Mouse (Mus musculus): Measurements from ENCODE around the gene Alkbh3. TPM values are rescaled to one million over a fixed set of nuclear protein-coding genes. Genes with fewer than 3 reads are reported as not detected.

Gene Alkbh3
- polyA plus RNA-seq, 1 experiment from 2014 or later: 70.1 TPM

GRCm38 (mm10) chr2:94002331-94002730, 8.3 kb downstream of the Alkbh3 start:
- 4% methylated on average over 2 of the region's 2 CpGs for WGBS
- H3K27ac ChIP-seq (ENCODE audit: low read length): no peak overlapping the region
- no peak overlapping the region for H3K9ac ChIP-seq (replicated peaks; ENCODE audit: low read depth, low read length)
- no peak overlapping the region for H3K4me2 ChIP-seq (replicated peaks; ENCODE audit: low read depth, low read length)
- no peaks in the 10 kb centered on the region for H3K27me3 ChIP-seq (ENCODE audit: control insufficient read depth, insufficient read depth, low read length)
- H3K4me1 ChIP-seq (ENCODE audit: control insufficient read depth, insufficient read depth, low read length): no peaks in the 10 kb centered on the region
- H3K4me3 ChIP-seq (ENCODE audit: low read depth, low read length): no peak overlapping the region
- H3K9me3 ChIP-seq (ENCODE audit: control insufficient read depth, low read depth, low read length): no peaks in the 10 kb centered on the region
- peaks cover 66% of the 10 kb centered on the region for H3K36me3 ChIP-seq (ENCODE audit: control insufficient read depth, insufficient read depth, low read length)
- 0 out of 2 replicates have a peak, but pooled peaks have one; percentile 56 for ATAC-seq (ENCODE audit: insufficient number of reproducible peaks, insufficient read depth, low FRiP score, low read depth)

GRCm38 (mm10) chr2:94001918-94002317, 8.7 kb downstream of the Alkbh3 start:
- no peaks in the 10 kb centered on the region for H3K9me3 ChIP-seq (ENCODE audit: control insufficient read depth, low read depth, low read length)
- no peak overlapping the region for H3K27ac ChIP-seq (ENCODE audit: low read length)
- H3K36me3 ChIP-seq (ENCODE audit: control insufficient read depth, insufficient read depth, low read length): peaks cover 64% of the 10 kb centered on the region
- H3K4me3 ChIP-seq (ENCODE audit: low read depth, low read length): no peak overlapping the region
- no peaks in the 10 kb centered on the region for H3K27me3 ChIP-seq (ENCODE audit: control insufficient read depth, insufficient read depth, low read length)
- no peak overlapping the region for H3K9ac ChIP-seq (replicated peaks; ENCODE audit: low read depth, low read length)
- no peaks in the 10 kb centered on the region for H3K4me1 ChIP-seq (ENCODE audit: control insufficient read depth, insufficient read depth, low read length)
- no peak for ATAC-seq (ENCODE audit: insufficient number of reproducible peaks, insufficient read depth, low FRiP score, low read depth)
- 76% methylated on average over 4 of the region's 4 CpGs for WGBS
- H3K4me2 ChIP-seq (replicated peaks; ENCODE audit: low read depth, low read length): no peak overlapping the region

- 96% methylated on average over 6 of the region's 6 CpGs for WGBS
- H3K36me3 ChIP-seq (ENCODE audit: control insufficient read depth, insufficient read depth, low read length): peaks cover 60% of the 10 kb centered on the region
- H3K4me2 ChIP-seq (replicated peaks; ENCODE audit: low read depth, low read length): no peak overlapping the region
- no peaks in the 10 kb centered on the region for H3K27me3 ChIP-seq (ENCODE audit: control insufficient read depth, insufficient read depth, low read length)
- H3K4me1 ChIP-seq (ENCODE audit: control insufficient read depth, insufficient read depth, low read length): no peaks in the 10 kb centered on the region
- no peak overlapping the region for H3K27ac ChIP-seq (ENCODE audit: low read length)
- H3K9ac ChIP-seq (replicated peaks; ENCODE audit: low read depth, low read length): no peak overlapping the region
- H3K4me3 ChIP-seq (ENCODE audit: low read depth, low read length): no peak overlapping the region
- H3K9me3 ChIP-seq (ENCODE audit: control insufficient read depth, low read depth, low read length): no peaks in the 10 kb centered on the region
- ATAC-seq (ENCODE audit: insufficient number of reproducible peaks, insufficient read depth, low FRiP score, low read depth): no peak
Observed at GRCm38 (mm10) chr2:94001411-94001810, 9.2 kb downstream of the Alkbh3 start.

DNA sequence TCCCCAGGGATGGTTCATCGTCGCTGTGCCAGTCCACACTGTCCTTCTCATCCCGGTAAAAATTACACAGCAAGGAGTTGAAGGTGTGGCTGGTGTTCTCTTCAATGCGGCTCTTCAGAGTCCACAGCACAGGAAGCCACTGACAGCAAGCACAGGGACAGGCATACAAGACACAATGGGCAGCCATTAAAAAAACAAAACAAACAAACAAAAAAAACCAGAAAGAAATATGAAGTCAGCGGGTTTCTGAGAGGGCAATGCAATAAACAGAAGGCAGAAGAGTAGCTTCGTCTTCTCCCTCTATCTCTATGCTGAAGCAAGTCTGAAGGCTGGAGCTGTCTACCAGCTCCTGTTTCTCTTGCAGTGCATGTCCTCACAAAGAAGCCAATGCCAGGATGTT, 14.4 kb downstream of the Alkbh3 start, which contains the start of gene Gm27027:
Gene Gm27027 (minus strand): TSS at position 101 of the 400 bp plus-strand sequence.
- H3K36me3 ChIP-seq (ENCODE audit: control insufficient read depth, insufficient read depth, low read length): peaks cover 39% of the 10 kb centered on the region
- H3K27me3 ChIP-seq (ENCODE audit: control insufficient read depth, insufficient read depth, low read length): no peaks in the 10 kb centered on the region
- H3K4me2 ChIP-seq (replicated peaks; ENCODE audit: low read depth, low read length): no peak within 1 kb of the TSS
- WGBS: 89% methylated on average over 6 of the region's 6 CpGs
- no peak within 1 kb of the TSS for H3K27ac ChIP-seq (ENCODE audit: low read length)
- no peak for ATAC-seq (ENCODE audit: insufficient number of reproducible peaks, insufficient read depth, low FRiP score, low read depth)
- H3K9me3 ChIP-seq (ENCODE audit: control insufficient read depth, low read depth, low read length): no peaks in the 10 kb centered on the region
- no peaks in the 10 kb centered on the region for H3K4me1 ChIP-seq (ENCODE audit: control insufficient read depth, insufficient read depth, low read length)
- H3K9ac ChIP-seq (replicated peaks; ENCODE audit: low read depth, low read length): no peak within 1 kb of the TSS
- no peak within 1 kb of the TSS for H3K4me3 ChIP-seq (ENCODE audit: low read depth, low read length)

DNA sequence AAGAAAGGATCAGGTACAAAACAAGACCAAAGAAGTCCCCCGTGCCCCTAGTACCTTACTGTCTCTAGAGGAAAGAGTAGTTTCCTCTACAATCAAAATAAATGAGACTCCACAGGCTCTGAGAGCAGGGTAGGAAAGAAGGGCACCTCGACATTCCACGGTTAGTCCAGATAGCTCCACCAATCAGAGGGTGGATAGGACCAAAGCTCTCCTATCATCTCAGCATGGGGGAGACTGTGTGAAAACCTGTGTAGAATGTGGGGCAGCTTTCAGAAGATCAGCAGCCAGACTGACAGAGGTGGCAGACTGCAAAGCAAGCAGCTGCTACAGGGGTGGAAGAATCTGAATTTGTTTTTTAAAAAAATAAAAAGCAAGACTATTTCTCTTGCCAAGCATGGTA, 17.8 kb downstream of the Alkbh3 start:
- Histone ChIP-seq H3K9me3 (ENCODE audit: control insufficient read depth, low read depth, low read length) (no peaks in the 10 kb centered on the region), H3K4me2 (replicated peaks; ENCODE audit: low read depth, low read length) (no peak overlapping the region), H3K27me3 (ENCODE audit: control insufficient read depth, insufficient read depth, low read length) (no peaks in the 10 kb centered on the region), H3K9ac (replicated peaks; ENCODE audit: low read depth, low read length) (no peak overlapping the region), H3K36me3 (ENCODE audit: control insufficient read depth, insufficient read depth, low read length) (peaks cover 49% of the 10 kb centered on the region), H3K27ac (ENCODE audit: low read length) (no peak overlapping the region), H3K4me1 (ENCODE audit: control insufficient read depth, insufficient read depth, low read length) (no peaks in the 10 kb centered on the region), H3K4me3 (ENCODE audit: low read depth, low read length) (no peak overlapping the region)
- WGBS: 58% methylated on average over 3 of the region's 3 CpGs
- no peak for ATAC-seq (ENCODE audit: insufficient number of reproducible peaks, insufficient read depth, low FRiP score, low read depth)

- no peaks in the 10 kb centered on the region for H3K27me3 ChIP-seq (ENCODE audit: control insufficient read depth, insufficient read depth, low read length)
- no peaks in the 10 kb centered on the region for H3K4me1 ChIP-seq (ENCODE audit: control insufficient read depth, insufficient read depth, low read length)
- ATAC-seq (ENCODE audit: insufficient number of reproducible peaks, insufficient read depth, low FRiP score, low read depth): no peak
- no peak overlapping the region for H3K4me2 ChIP-seq (replicated peaks; ENCODE audit: low read depth, low read length)
- H3K9me3 ChIP-seq (ENCODE audit: control insufficient read depth, low read depth, low read length): no peaks in the 10 kb centered on the region
- WGBS: 69% methylated on average over 5 of the region's 5 CpGs
- no peak overlapping the region for H3K9ac ChIP-seq (replicated peaks; ENCODE audit: low read depth, low read length)
- no peak overlapping the region for H3K4me3 ChIP-seq (ENCODE audit: low read depth, low read length)
- H3K36me3 ChIP-seq (ENCODE audit: control insufficient read depth, insufficient read depth, low read length): peaks cover 50% of the 10 kb centered on the region
- H3K27ac ChIP-seq (ENCODE audit: low read length): no peak overlapping the region
Observed at GRCm38 (mm10) chr2:93992259-93992658, 18.3 kb downstream of the Alkbh3 start.

- Histone ChIP-seq H3K36me3 (ENCODE audit: control insufficient read depth, insufficient read depth, low read length) (peaks cover 53% of the 10 kb centered on the region), H3K4me2 (replicated peaks; ENCODE audit: low read depth, low read length) (no peak overlapping the region), H3K27ac (ENCODE audit: low read length) (no peak overlapping the region), H3K4me1 (ENCODE audit: control insufficient read depth, insufficient read depth, low read length) (0 out of 2 replicates have a peak, but pooled peaks cover 2% of the 10 kb centered on the region), H3K4me3 (ENCODE audit: low read depth, low read length) (no peak overlapping the region), H3K27me3 (ENCODE audit: control insufficient read depth, insufficient read depth, low read length) (no peaks in the 10 kb centered on the region), H3K9me3 (ENCODE audit: control insufficient read depth, low read depth, low read length) (no peaks in the 10 kb centered on the region), H3K9ac (replicated peaks; ENCODE audit: low read depth, low read length) (no peak overlapping the region)
- WGBS: 77% methylated on average over 3 of the region's 3 CpGs
- ATAC-seq (ENCODE audit: insufficient number of reproducible peaks, insufficient read depth, low FRiP score, low read depth): no peak
Observed at GRCm38 (mm10) chr2:93991336-93991735, 19.3 kb downstream of the Alkbh3 start.

- Histone ChIP-seq H3K36me3 (ENCODE audit: control insufficient read depth, insufficient read depth, low read length) (peaks cover 36% of the 10 kb centered on the region), H3K4me2 (replicated peaks; ENCODE audit: low read depth, low read length) (no peak overlapping the region), H3K4me1 (ENCODE audit: control insufficient read depth, insufficient read depth, low read length) (0 out of 2 replicates have a peak, but pooled peaks cover 10% of the 10 kb centered on the region), H3K9me3 (ENCODE audit: control insufficient read depth, low read depth, low read length) (no peaks in the 10 kb centered on the region), H3K9ac (replicated peaks; ENCODE audit: low read depth, low read length) (no peak overlapping the region), H3K27me3 (ENCODE audit: control insufficient read depth, insufficient read depth, low read length) (no peaks in the 10 kb centered on the region), H3K27ac (ENCODE audit: low read length) (no peak overlapping the region), H3K4me3 (ENCODE audit: low read depth, low read length) (no peak overlapping the region)
- ATAC-seq (ENCODE audit: insufficient number of reproducible peaks, insufficient read depth, low FRiP score, low read depth): no peak
- 93% methylated on average over 2 of the region's 2 CpGs for WGBS
Observed at GRCm38 (mm10) chr2:93988440-93988839, 22.2 kb downstream of the Alkbh3 start.
